Mouse (Mus musculus): ENCODE results near the gene Gm19935.

Gene Gm19935

GRCm38 (mm10) chr8:90825459-90825871 is 8.3 kb upstream of the Gm19935 start:
- Histone ChIP-seq H3K4me1 (replicated peaks; ENCODE audit: low read depth, low read length) (peaks cover 69% of the 10 kb centered on the region), H3K36me3 (ENCODE audit: insufficient read depth, low read length) (no peaks in the 10 kb centered on the region), H3K9me3 (ENCODE audit: low read length) (peaks cover 9% of the 10 kb centered on the region; the same call in 1 of the 2 replicates), H3K27me3 (ENCODE audit: insufficient read depth, low read length) (no peaks in the 10 kb centered on the region), H3K4me3 (replicated peaks; ENCODE audit: low read length) (peak overlapping the region; percentile 66)
- TF ChIP-seq POU5F1 (IDR thresholded peaks at IDR 0.05; ENCODE audit: borderline replicate concordance, low read length) (no peak), CTCF (conservative IDR thresholded peaks at IDR 0.05; ENCODE audit: low read length) (no peak), NANOG (IDR thresholded peaks at IDR 0.05; ENCODE audit: borderline replicate concordance, low read length) (no peak)

GRCm38 (mm10) chr8:90822443-90822842 is 5.2 kb upstream of the Gm19935 start:
- no peak for TF ChIP-seq NANOG (IDR thresholded peaks at IDR 0.05; ENCODE audit: borderline replicate concordance, low read length)
- no peak for TF ChIP-seq CTCF (conservative IDR thresholded peaks at IDR 0.05; ENCODE audit: low read length)
- TF ChIP-seq POU5F1 (IDR thresholded peaks at IDR 0.05; ENCODE audit: borderline replicate concordance, low read length): no peak
- H3K4me3 ChIP-seq (replicated peaks; ENCODE audit: low read length): peak overlapping the region; percentile 15
- H3K4me1 ChIP-seq (replicated peaks; ENCODE audit: low read depth, low read length): peaks cover 58% of the 10 kb centered on the region
- H3K9me3 ChIP-seq (ENCODE audit: low read length): peaks cover 9% of the 10 kb centered on the region; the same call in 1 of the 2 replicates
- no peaks in the 10 kb centered on the region for H3K27me3 ChIP-seq (ENCODE audit: insufficient read depth, low read length)
- no peaks in the 10 kb centered on the region for H3K36me3 ChIP-seq (ENCODE audit: insufficient read depth, low read length)

- Histone ChIP-seq H3K36me3 (ENCODE audit: insufficient read depth, low read length) (no peaks in the 10 kb centered on the region), H3K27me3 (ENCODE audit: insufficient read depth, low read length) (no peaks in the 10 kb centered on the region), H3K4me3 (replicated peaks; ENCODE audit: low read length) (no peak overlapping the region), H3K4me1 (replicated peaks; ENCODE audit: low read depth, low read length) (peaks cover 60% of the 10 kb centered on the region), H3K9me3 (ENCODE audit: low read length) (peaks cover 9% of the 10 kb centered on the region; the same call in 1 of the 2 replicates)
- TF ChIP-seq CTCF (conservative IDR thresholded peaks at IDR 0.05; ENCODE audit: low read length): no peak
- no peak for TF ChIP-seq NANOG (IDR thresholded peaks at IDR 0.05; ENCODE audit: borderline replicate concordance, low read length)
- no peak for TF ChIP-seq POU5F1 (IDR thresholded peaks at IDR 0.05; ENCODE audit: borderline replicate concordance, low read length)
Observed at GRCm38 (mm10) chr8:90820321-90820696, 3.1 kb upstream of the Gm19935 start.

GRCm38 (mm10) chr8:90819561-90820320 is 2.5 kb upstream of the Gm19935 start:
- H3K36me3 ChIP-seq (ENCODE audit: insufficient read depth, low read length): no peaks in the 10 kb centered on the region
- H3K9me3 ChIP-seq (ENCODE audit: low read length): peaks cover 9% of the 10 kb centered on the region; the same call in 1 of the 2 replicates
- no peaks in the 10 kb centered on the region for H3K27me3 ChIP-seq (ENCODE audit: insufficient read depth, low read length)
- no peak for TF ChIP-seq NANOG (IDR thresholded peaks at IDR 0.05; ENCODE audit: borderline replicate concordance, low read length)
- TF ChIP-seq POU5F1 (IDR thresholded peaks at IDR 0.05; ENCODE audit: borderline replicate concordance, low read length): no peak
- TF ChIP-seq CTCF (conservative IDR thresholded peaks at IDR 0.05; ENCODE audit: low read length): no peak
- H3K4me1 ChIP-seq (replicated peaks; ENCODE audit: low read depth, low read length): peaks cover 57% of the 10 kb centered on the region
- H3K4me3 ChIP-seq (replicated peaks; ENCODE audit: low read length): no peak overlapping the region

- Histone ChIP-seq H3K9me3 (ENCODE audit: low read length) (no peaks in the 10 kb centered on the region), H3K4me1 (replicated peaks; ENCODE audit: low read depth, low read length) (peaks cover 49% of the 10 kb centered on the region), H3K27me3 (ENCODE audit: insufficient read depth, low read length) (no peaks in the 10 kb centered on the region), H3K36me3 (ENCODE audit: insufficient read depth, low read length) (no peaks in the 10 kb centered on the region), H3K4me3 (replicated peaks; ENCODE audit: low read length) (0 out of 2 replicates have a peak overlapping the region, but pooled peaks have one; percentile 3)
- TF ChIP-seq POU5F1 (IDR thresholded peaks at IDR 0.05; ENCODE audit: borderline replicate concordance, low read length): no peak
- no peak for TF ChIP-seq NANOG (IDR thresholded peaks at IDR 0.05; ENCODE audit: borderline replicate concordance, low read length)
- no peak for TF ChIP-seq CTCF (conservative IDR thresholded peaks at IDR 0.05; ENCODE audit: low read length)
Observed at GRCm38 (mm10) chr8:90816061-90816882, 921 bp downstream of the Gm19935 start.

GRCm38 (mm10) chr8:90813602-90814320 is 3.4 kb downstream of the Gm19935 start:
- TF ChIP-seq CTCF (conservative IDR thresholded peaks at IDR 0.05; ENCODE audit: low read length) (peak; percentile 89), NANOG (IDR thresholded peaks at IDR 0.05; ENCODE audit: borderline replicate concordance, low read length) (no peak), POU5F1 (IDR thresholded peaks at IDR 0.05; ENCODE audit: borderline replicate concordance, low read length) (no peak)
- Histone ChIP-seq H3K36me3 (ENCODE audit: insufficient read depth, low read length) (no peaks in the 10 kb centered on the region), H3K4me1 (replicated peaks; ENCODE audit: low read depth, low read length) (peaks cover 49% of the 10 kb centered on the region), H3K27me3 (ENCODE audit: insufficient read depth, low read length) (no peaks in the 10 kb centered on the region; the same call in 1 of the 2 replicates), H3K9me3 (ENCODE audit: low read length) (no peaks in the 10 kb centered on the region), H3K4me3 (replicated peaks; ENCODE audit: low read length) (no peak overlapping the region; the same call in 1 of the 2 replicates)

- no peaks in the 10 kb centered on the region for H3K36me3 ChIP-seq (ENCODE audit: insufficient read depth, low read length)
- no peak for TF ChIP-seq NANOG (IDR thresholded peaks at IDR 0.05; ENCODE audit: borderline replicate concordance, low read length)
- no peak for TF ChIP-seq POU5F1 (IDR thresholded peaks at IDR 0.05; ENCODE audit: borderline replicate concordance, low read length)
- TF ChIP-seq CTCF (conservative IDR thresholded peaks at IDR 0.05; ENCODE audit: low read length): no peak
- H3K27me3 ChIP-seq (ENCODE audit: insufficient read depth, low read length): no peaks in the 10 kb centered on the region
- peaks cover 24% of the 10 kb centered on the region for H3K4me1 ChIP-seq (replicated peaks; ENCODE audit: low read depth, low read length)
- peaks cover 9% of the 10 kb centered on the region for H3K9me3 ChIP-seq (ENCODE audit: low read length)
- H3K4me3 ChIP-seq (replicated peaks; ENCODE audit: low read length): no peak overlapping the region
Observed at GRCm38 (mm10) chr8:90799473-90799872, 17.7 kb downstream of the Gm19935 start.
